Mouse (Mus musculus): ENCODE measurements at regions not wholly inside any gene's neighbourhood (a gene's known extent, or its start where the extent isn't known, plus 50 kb on each side); places are given as distances from the start of the nearest gene placed in this dataset.

GRCm38 (mm10) chr6:16999451-17000139 lies 65.4 kb upstream of the Tes start:
- no peak for TF ChIP-seq CTCF (IDR thresholded peaks at IDR 0.05; ENCODE audit: low read depth, low read length)
- TF ChIP-seq TAL1 (conservative IDR thresholded peaks at IDR 0.05; ENCODE audit: low read depth, low read length) = no peak
- no peak for TF ChIP-seq GATA1 (IDR thresholded peaks at IDR 0.05; ENCODE audit: borderline replicate concordance, low read length)
- no peak for TF ChIP-seq POLR2AphosphoS5 (IDR thresholded peaks at IDR 0.05; ENCODE audit: insufficient replicate concordance, low read depth, low read length)
